Mouse (Mus musculus) heart, embryonic 16.5 days (tissue): ENCODE data around the gene Pik3r2. TPM values are rescaled to one million over a fixed set of nuclear protein-coding genes. Genes with fewer than 3 reads are reported as not detected.
A peak's percentile ranks its signal among the peaks of the same experiment; 100 is the strongest.

Experiments used
- ATAC-seq: fragments of 200-750 bp; cut with Nextera tagmentation; replicated peaks from 2 replicates; pipeline ENCODE4 v1.8.0; 2017; ENCODE audit warnings: moderate number of reproducible peaks; ENCODE audit not compliant: insufficient read depth, low FRiP score; ENCODE audit errors: extremely low read depth
- H3K27ac ChIP-seq: fragments of 300-500 bp; sonication (generic); 2 replicates; pipeline ENCODE4 v1.5.1; 2014; ENCODE audit warnings: mild to moderate bottlenecking, low read length, control low read depth, moderate library complexity
- H3K27me3 ChIP-seq: fragments of 300-500 bp; sonication (generic); 2 replicates; pipeline ENCODE4 v1.6.1; 2014; ENCODE audit warnings: low read length, mixed read lengths; ENCODE audit not compliant: control insufficient read depth, insufficient read depth
- H3K36me3 ChIP-seq: fragments of 300-500 bp; sonication (generic); 2 replicates; pipeline ENCODE4 v1.6.1; 2014; ENCODE audit not compliant: control insufficient read depth, insufficient read depth
- H3K4me1 ChIP-seq: fragments of 300-500 bp; sonication (generic); 2 replicates; pipeline ENCODE4 v1.6.1; 2014; ENCODE audit warnings: low read length, mixed read lengths; ENCODE audit not compliant: control insufficient read depth, insufficient read depth
- H3K4me2 ChIP-seq: fragments of 300-500 bp; sonication (generic); 2 replicates; pipeline ENCODE4 v1.6.1; 2014; ENCODE audit warnings: low read depth, mild to moderate bottlenecking, control low read depth, low read length
- H3K4me3 ChIP-seq: fragments of 300-500 bp; sonication (generic); 2 replicates; pipeline ENCODE4 v1.5.1; 2014; ENCODE audit warnings: mild to moderate bottlenecking, control low read depth, low read length
- H3K9ac ChIP-seq: fragments of 300-500 bp; sonication (generic); 2 replicates; pipeline ENCODE4 v1.6.1; 2014; ENCODE audit warnings: low read length, control low read depth
- H3K9me3 ChIP-seq: fragments of 300-500 bp; sonication (generic); replicated peaks from 2 replicates; pipeline ENCODE4 v1.6.1; 2016; ENCODE audit warnings: low read length; ENCODE audit not compliant: control insufficient read depth
- WGBS: fragments of 180-500 bp; shearing (Covaris S2); extraction: QIAGEN DNeasy Blood & Tissue Kit; methylation state at CpG from one replicate; pipeline ENCODE4 v1.1.7; 2014; 5-methylcytosine and 5-hydroxymethylcytosine counted together
- polyA plus RNA-seq: library from polyadenylated mRNA; unstranded; fragments of >200 nt; fragmentation: Nextera tagmentation; extraction: Ambion mirVana; gene quantifications from 2 replicates; pipeline ENCODE4 v1.2.1, GENCODE M21; 2015

Pik3r2 gene
- polyA plus RNA-seq, 1 experiment from 2014 or later = 42.1 TPM

DNA sequence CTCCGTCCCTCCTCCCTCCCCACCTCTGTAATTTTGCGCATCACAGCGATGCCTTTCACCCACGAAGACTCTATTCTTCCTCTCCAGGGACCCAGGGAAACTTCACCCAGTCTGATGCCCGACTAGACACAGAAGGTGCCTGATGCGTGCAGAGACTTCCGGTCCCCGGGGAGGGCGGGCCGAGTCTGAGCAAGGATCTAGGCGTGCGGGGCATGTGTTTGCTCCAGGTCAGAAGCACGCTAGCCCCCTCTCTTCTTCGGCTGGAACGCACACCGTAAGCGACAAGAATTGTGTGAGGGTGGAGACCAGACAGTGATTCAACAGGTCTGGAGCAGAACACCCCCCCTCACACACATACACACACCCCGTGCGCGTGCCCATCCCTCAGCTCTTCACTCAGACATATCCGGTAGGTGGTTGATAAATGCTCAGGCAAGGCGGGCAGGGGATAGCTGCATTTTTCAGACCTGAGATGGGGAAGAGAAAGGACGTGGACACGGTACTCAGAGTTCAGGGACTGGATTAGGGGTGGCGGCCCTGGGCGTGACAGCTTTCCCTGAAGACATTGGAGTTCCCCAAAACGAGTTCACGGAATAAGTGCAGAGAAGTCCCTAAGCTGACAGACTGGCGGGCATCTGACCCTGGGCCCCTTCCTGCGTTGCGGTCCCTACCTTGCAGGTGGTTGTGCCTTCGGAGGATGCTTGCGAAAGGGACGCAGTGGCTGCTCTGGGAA is 10.5 kb downstream of the Pik3r2 start:
- peak overlapping the region; percentile 86 for H3K4me2 ChIP-seq
- H3K27ac ChIP-seq = 0 out of 2 replicates have a peak overlapping the region, but pooled peaks have one; percentile 44
- H3K4me3 ChIP-seq = peak overlapping the region; percentile 56

DNA sequence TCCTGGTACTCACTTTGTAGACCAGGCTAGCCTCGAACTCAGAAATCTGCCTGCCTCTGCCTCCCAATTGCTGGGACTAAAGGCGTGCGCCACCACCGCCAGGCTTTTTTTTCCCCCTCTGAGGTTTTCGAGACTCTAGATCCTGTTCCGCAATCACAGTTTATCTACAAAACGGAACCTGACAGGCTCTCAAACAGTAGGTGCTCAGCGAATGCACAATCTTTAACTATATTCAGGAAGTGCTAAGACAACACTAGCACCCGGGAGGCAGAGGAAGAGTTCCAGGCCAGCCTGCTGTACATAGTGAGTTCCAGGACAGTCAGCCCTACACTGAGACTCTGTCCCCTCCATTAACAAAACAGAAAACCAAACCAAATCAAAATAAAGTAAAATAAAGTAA is 11.2 kb downstream of the Pik3r2 start:
- H3K27me3 ChIP-seq = no peaks in the 10 kb centered on the region
- peak overlapping the region; percentile 86 for H3K4me2 ChIP-seq
- WGBS = 71% methylated on average over 9 of the region's 9 CpGs
- H3K36me3 ChIP-seq = peaks cover 11% of the 10 kb centered on the region; the same call in 1 of the 2 replicates
- no peak overlapping the region for H3K27ac ChIP-seq
- ATAC-seq = no peak
- H3K9ac ChIP-seq = peak overlapping the region; percentile 70; the same call in 1 of the 2 replicates
- peaks cover 21% of the 10 kb centered on the region for H3K4me1 ChIP-seq
- no peaks in the 10 kb centered on the region for H3K9me3 ChIP-seq
- peak overlapping the region; percentile 56 for H3K4me3 ChIP-seq

More for the DNA sequence above, 10.5 kb downstream of the Pik3r2 start:
- Histone ChIP-seq H3K27me3 (no peaks in the 10 kb centered on the region), H3K9me3 (no peaks in the 10 kb centered on the region), H3K36me3 (peaks cover 17% of the 10 kb centered on the region), H3K4me1 (peaks cover 21% of the 10 kb centered on the region), H3K9ac (peak overlapping the region; percentile 70)
- no peak for ATAC-seq
- WGBS = under 1% methylated on average over 34 of the region's 34 CpGs

DNA sequence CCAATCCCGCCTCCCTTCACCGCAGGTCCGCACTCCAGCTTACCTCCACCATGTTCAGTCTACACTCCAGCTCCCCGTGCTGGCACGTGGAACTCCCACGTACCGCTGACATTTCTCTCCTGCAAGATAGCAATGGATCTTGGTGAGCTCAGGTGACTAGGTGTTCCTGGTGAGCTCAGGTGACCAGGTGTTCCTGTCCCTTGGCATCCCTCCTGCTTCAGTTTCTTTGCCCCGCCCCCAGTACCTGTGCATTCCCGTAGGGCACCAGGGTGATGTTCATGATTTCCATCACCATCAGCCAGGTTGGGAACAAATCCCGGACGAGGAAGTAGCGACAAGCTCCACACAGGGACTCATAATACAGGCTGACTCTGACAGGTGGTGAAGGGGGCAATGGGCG is 11.8 kb downstream of the Pik3r2 start:
- no peak for ATAC-seq
- no peaks in the 10 kb centered on the region for H3K9me3 ChIP-seq
- H3K9ac ChIP-seq = no peak overlapping the region
- 92% methylated on average over 13 of the region's 13 CpGs for WGBS
- peaks cover 28% of the 10 kb centered on the region for H3K4me1 ChIP-seq
- H3K36me3 ChIP-seq = peaks cover 11% of the 10 kb centered on the region; the same call in 1 of the 2 replicates
- no peak overlapping the region for H3K4me2 ChIP-seq
- no peaks in the 10 kb centered on the region for H3K27me3 ChIP-seq
- no peak overlapping the region for H3K4me3 ChIP-seq
- H3K27ac ChIP-seq = no peak overlapping the region

DNA sequence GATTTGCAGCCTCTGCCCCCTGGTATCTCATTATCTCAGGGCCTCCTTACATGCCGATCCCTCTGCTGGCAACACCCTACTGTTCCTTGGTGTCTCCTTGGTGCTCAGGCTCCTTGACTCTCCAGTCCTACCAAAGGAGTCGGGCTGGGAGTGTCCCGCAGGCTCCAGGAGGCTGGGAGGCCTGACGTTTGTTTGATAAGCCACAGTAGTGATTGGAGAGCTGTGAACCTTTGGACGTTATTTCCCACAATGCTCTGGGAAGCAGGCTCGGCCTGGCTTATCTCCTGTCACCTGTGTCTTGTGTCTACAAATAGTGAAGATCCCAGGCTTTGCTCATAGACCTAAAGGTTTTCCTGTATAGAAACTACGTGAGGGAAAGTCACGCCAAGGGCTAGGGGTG is 12.5 kb downstream of the Pik3r2 start:
- H3K27me3 ChIP-seq = no peaks in the 10 kb centered on the region
- ATAC-seq = no peak
- peaks cover 11% of the 10 kb centered on the region; the same call in 1 of the 2 replicates for H3K36me3 ChIP-seq
- no peak overlapping the region for H3K4me3 ChIP-seq
- H3K9me3 ChIP-seq = no peaks in the 10 kb centered on the region
- H3K4me1 ChIP-seq = peaks cover 34% of the 10 kb centered on the region
- WGBS = 60% methylated on average over 8 of the region's 8 CpGs
- no peak overlapping the region for H3K27ac ChIP-seq
- H3K9ac ChIP-seq = no peak overlapping the region
- no peak overlapping the region for H3K4me2 ChIP-seq

DNA sequence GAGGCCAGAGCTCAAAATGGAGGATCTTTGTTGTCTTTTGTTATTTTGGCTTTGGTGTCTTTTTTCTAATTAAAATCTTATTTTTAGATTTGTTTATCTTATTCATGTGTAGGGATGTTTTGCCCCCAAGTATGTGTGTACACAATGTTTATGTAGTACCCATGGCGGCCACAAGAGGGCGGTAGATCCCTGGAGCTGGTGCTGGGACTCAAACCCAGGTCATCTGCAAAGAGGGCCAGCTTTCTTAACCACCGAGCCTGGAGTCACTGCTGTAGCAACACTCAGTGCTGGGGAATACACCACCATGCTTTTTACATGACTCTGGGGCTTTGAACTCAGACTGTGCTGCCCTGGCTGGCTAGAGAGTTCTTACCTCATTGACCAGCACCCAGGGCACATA is 13.2 kb downstream of the Pik3r2 start:
- Histone ChIP-seq H3K9ac (no peak overlapping the region), H3K27me3 (no peaks in the 10 kb centered on the region), H3K9me3 (no peaks in the 10 kb centered on the region), H3K4me1 (peaks cover 38% of the 10 kb centered on the region), H3K4me3 (no peak overlapping the region), H3K4me2 (no peak overlapping the region), H3K36me3 (peaks cover 5% of the 10 kb centered on the region; the same call in 1 of the 2 replicates), H3K27ac (no peak overlapping the region)
- WGBS = 7% methylated on average over 3 of the region's 3 CpGs
- ATAC-seq = no peak

DNA sequence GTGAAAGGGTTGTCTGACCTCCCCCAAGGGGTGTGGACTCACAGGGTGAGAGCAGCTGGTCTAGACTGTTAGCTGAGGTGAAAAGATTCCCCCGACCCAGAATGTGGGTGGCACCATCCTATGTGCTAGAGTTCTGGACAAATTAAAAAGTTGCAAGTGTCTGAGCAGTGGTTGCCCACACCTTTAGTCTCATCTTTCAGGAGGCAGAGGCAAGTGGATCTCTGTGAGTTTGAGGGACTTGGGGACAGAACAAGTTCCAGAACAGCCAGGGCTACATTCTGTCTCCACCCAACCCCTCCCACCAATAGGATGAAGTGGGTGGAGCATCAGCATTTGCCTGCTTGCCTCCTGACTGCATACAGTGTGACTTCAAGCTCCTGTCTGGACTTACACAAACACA is 14.4 kb downstream of the Pik3r2 start:
- Histone ChIP-seq H3K4me2 (no peak overlapping the region), H3K27me3 (no peaks in the 10 kb centered on the region), H3K4me3 (no peak overlapping the region), H3K9ac (no peak overlapping the region), H3K36me3 (peaks cover 9% of the 10 kb centered on the region), H3K27ac (no peak overlapping the region), H3K4me1 (peaks cover 37% of the 10 kb centered on the region), H3K9me3 (no peaks in the 10 kb centered on the region)
- whole genome bisulfite sequencing = 67% methylated on average over 1 of the region's 1 CpGs
- ATAC-seq = no peak

DNA sequence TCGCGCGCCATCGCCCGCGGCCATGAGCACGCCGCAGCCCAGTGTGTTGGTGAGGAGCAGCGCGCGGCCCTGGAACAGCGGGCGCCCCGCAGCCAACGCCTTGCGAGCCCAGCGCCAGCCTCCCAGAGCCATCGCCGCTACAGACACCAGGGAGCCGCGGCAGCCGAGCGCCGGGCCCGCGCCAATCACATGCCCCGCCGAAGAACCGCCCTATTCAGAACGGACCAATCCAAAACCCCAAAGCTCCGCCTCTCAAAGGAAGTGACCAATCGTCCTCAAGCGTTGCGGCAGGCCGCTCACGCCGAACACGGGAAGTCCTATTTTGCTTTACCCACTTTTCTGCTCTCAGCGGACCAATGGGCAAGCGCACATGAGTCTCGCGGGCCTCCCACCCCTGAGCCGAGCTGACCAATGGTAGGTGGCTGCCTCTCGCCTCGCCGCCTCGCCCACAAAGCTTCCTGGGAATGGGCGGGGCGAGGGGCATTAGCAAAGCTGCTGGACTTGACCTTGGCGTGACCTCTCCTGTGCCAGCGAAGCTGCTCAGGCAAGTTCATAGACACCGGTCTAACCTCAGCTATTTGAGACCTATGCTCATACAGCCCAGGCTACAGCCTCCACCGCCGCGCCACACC is 15.6 kb downstream of the Pik3r2 start, which contains the start of gene Mpv17l2:
Mpv17l2 (minus strand) TSS at position 172 of the 632 bp plus-strand sequence.
- peak; percentile 95 for ATAC-seq
- Histone ChIP-seq H3K4me2 (peak within 1 kb of the TSS; percentile 84), H3K27ac (peak within 1 kb of the TSS; percentile 87), H3K9ac (peak within 1 kb of the TSS; percentile 79), H3K4me3 (peak within 1 kb of the TSS; percentile 64), H3K9me3 (no peaks in the 10 kb centered on the region), H3K36me3 (peaks cover 15% of the 10 kb centered on the region), H3K27me3 (no peaks in the 10 kb centered on the region), H3K4me1 (peaks cover 25% of the 10 kb centered on the region)
- under 1% methylated on average over 55 of the region's 55 CpGs for WGBS

DNA sequence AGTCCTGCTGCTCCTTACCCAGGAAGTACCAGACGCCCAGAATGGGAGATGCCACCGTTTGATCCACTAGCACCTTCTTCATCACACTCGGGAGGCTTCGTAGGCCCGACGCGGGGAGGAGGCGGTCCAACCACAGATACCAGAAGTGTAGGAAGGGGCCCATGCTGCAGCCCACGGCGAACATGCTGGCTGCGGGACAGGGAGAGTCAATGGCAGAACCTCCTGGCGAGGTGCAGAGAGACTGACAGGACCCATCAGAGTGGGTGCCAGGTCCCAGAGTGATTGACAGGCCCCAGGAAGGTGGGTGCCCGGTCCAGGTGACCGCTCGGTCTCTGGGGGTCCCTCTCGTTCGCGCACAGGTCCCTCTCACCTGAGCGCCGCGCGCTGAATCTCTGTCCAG is 16.2 kb downstream of the Pik3r2 start:
- WGBS = under 1% methylated on average over 22 of the region's 22 CpGs
- H3K27me3 ChIP-seq = no peaks in the 10 kb centered on the region
- H3K4me1 ChIP-seq = peaks cover 24% of the 10 kb centered on the region
- H3K36me3 ChIP-seq = peaks cover 15% of the 10 kb centered on the region
- peak overlapping the region; percentile 79 for H3K9ac ChIP-seq
- H3K27ac ChIP-seq = peak overlapping the region; percentile 70
- peak overlapping the region; percentile 84 for H3K4me2 ChIP-seq
- ATAC-seq = peak; percentile 3; the same call in 1 of the 2 replicates
- H3K4me3 ChIP-seq = peak overlapping the region; percentile 64
- no peaks in the 10 kb centered on the region for H3K9me3 ChIP-seq
